Comparison of ENCODE assay signal across 8 mouse cellular contexts in genomic region chr7:30322865-30323264, GRCm38 (mm10). TPM values are rescaled to one million over a fixed set of nuclear protein-coding genes. Genes with fewer than 3 reads are reported as not detected.
DNase-seq lines count a peak whose midpoint lies in the region; ATAC-seq and TF ChIP-seq lines count a peak whose summit lies in the region.

No protein-coding gene starts in this region.

- H3K4me1 ChIP-seq in heart, embryonic 14.5 days (ENCODE audit: control insufficient read depth in 2 of 2, insufficient read depth in 2 of 2, low read length in 2 of 2) = peaks cover 6 to 25% of the 10 kb centered on the region in 2 experiments
- peaks cover 23% of the 10 kb centered on the region for H3K4me1 ChIP-seq in forebrain, embryonic 13.5 days
- peaks cover 21% of the 10 kb centered on the region for H3K4me1 ChIP-seq in liver, postnatal 0 days (ENCODE audit: insufficient read depth)

- no peak for TF ChIP-seq EP300 in liver, postnatal 0 days (IDR thresholded peaks at IDR 0.05; ENCODE audit: low read depth)

- no peaks in the 10 kb centered on the region for H3K27me3 ChIP-seq in heart, embryonic 14.5 days (ENCODE audit: control insufficient read depth, insufficient read depth, low read length)
- H3K27me3 ChIP-seq in forebrain, embryonic 13.5 days = 0 out of 2 replicates have a peak, but pooled peaks cover 3% of the 10 kb centered on the region
- H3K27me3 ChIP-seq in liver, postnatal 0 days (ENCODE audit: insufficient read depth, low read length) = no peaks in the 10 kb centered on the region

- no peak for TF ChIP-seq CTCF in liver, postnatal 0 days (IDR thresholded peaks at IDR 0.05; ENCODE audit: low read depth)

- no peak for DNase-seq in heart, adult 8-10 months (ENCODE audit: low spot score)
- DNase-seq in liver, postnatal 0 days = no peak
- no peak for DNase-seq in frontal cortex, adult 2 months (ENCODE audit: extremely low spot score in 1 of 2, low spot score in 1 of 2)
- DNase-seq in thymus, adult 18-20 months = no peak
- no peak for DNase-seq in Muller cell, postnatal 12 days (ENCODE audit: inconsistent ontology term)

- no peaks in the 10 kb centered on the region for H3K9me3 ChIP-seq in heart, embryonic 14.5 days (ENCODE audit: control insufficient read depth, low read length)
- H3K9me3 ChIP-seq in forebrain, embryonic 13.5 days (replicated peaks) = no peaks in the 10 kb centered on the region; the same call in 1 of the 2 replicates
- H3K9me3 ChIP-seq in liver, postnatal 0 days (ENCODE audit: low read length) = peaks cover 2% of the 10 kb centered on the region; the same call in 1 of the 2 replicates

- H3K4me2 ChIP-seq in heart, embryonic 14.5 days (ENCODE audit: low read length) = peak overlapping the region; percentile 89
- H3K4me2 ChIP-seq in forebrain, embryonic 13.5 days = peak overlapping the region; percentile 86
- H3K4me2 ChIP-seq in liver, postnatal 0 days (ENCODE audit: low read depth, low read length) = peak overlapping the region; percentile 89

- 34% methylated on average over 6 of the region's 6 CpGs for WGBS in heart, embryonic 14.5 days
- 38% methylated on average over 6 of the region's 6 CpGs for WGBS in forebrain, embryonic 13.5 days
- WGBS in liver, postnatal 0 days (ENCODE audit: insufficient replicate concordance) = 6% methylated on average over 6 of the region's 6 CpGs

- peak overlapping the region; percentile 72 for H3K9ac ChIP-seq in heart, embryonic 14.5 days (ENCODE audit: low read length)
- H3K9ac ChIP-seq in forebrain, embryonic 13.5 days = peak overlapping the region; percentile 60
- peak overlapping the region; percentile 74 for H3K9ac ChIP-seq in liver, postnatal 0 days (replicated peaks)

- peak overlapping the region; percentile 39 to 80 for H3K4me3 ChIP-seq in heart, embryonic 14.5 days (ENCODE audit: control insufficient read depth in 1 of 2, insufficient read depth in 1 of 2, low read depth in 1 of 2, low read length in 2 of 2)
- peak overlapping the region; percentile 83 for H3K4me3 ChIP-seq in forebrain, embryonic 13.5 days
- H3K4me3 ChIP-seq in liver, postnatal 0 days (ENCODE audit: low read depth, low read length) = peak overlapping the region; percentile 68

- no peaks in the 10 kb centered on the region for H3K36me3 ChIP-seq in heart, embryonic 14.5 days (ENCODE audit: control insufficient read depth, insufficient read depth, low read length)
- H3K36me3 ChIP-seq in forebrain, embryonic 13.5 days (ENCODE audit: poor library complexity, severe bottlenecking) = no peaks in the 10 kb centered on the region
- no peaks in the 10 kb centered on the region for H3K36me3 ChIP-seq in liver, postnatal 0 days (replicated peaks; ENCODE audit: insufficient read depth, low read length)

- no peak for ATAC-seq in heart, embryonic 14.5 days (ENCODE audit: insufficient number of reproducible peaks, insufficient read depth, low FRiP score, low read depth)
- peak; percentile 62 for ATAC-seq in CD4-positive, CD25-positive, alpha-beta regulatory T cell, adult 4 months
- peak; percentile 3; the same call in 1 of the 2 replicates for ATAC-seq in forebrain, embryonic 13.5 days
- ATAC-seq in liver, postnatal 0 days = peak; percentile 9

- H3K27ac ChIP-seq in heart, embryonic 14.5 days (replicated peaks in 1 of 2; ENCODE audit: control insufficient read depth in 1 of 2, insufficient read depth in 1 of 2, low read depth in 2 of 2, low read length in 2 of 2) = peak overlapping the region; percentile 86 to 92
- peak overlapping the region; percentile 58; the same call in 1 of the 2 replicates for H3K27ac ChIP-seq in forebrain, embryonic 13.5 days
- H3K27ac ChIP-seq in liver, postnatal 0 days (ENCODE audit: low read depth) = peak overlapping the region; percentile 93

RNA-seq across cellular contexts. Expression of gene Sdhaf1, which starts 0.8 kb away (rescaled TPM):
- 17.9 and 18.7 TPM in 2 replicates for polyA plus RNA-seq in heart, embryonic 14.5 days (2014; fragmentation: Nextera tagmentation; extraction: Ambion mirVana)
- 10 to 100 TPM; 14.0 to 16.2 (median 15.1) TPM for total RNA-seq in heart, adult 8-10 months (2022)
- 1 to 10 TPM; 2.4 to 5.1 TPM for polyA plus RNA-seq in CD4-positive, CD25-positive, alpha-beta regulatory T cell, adult 4 months (2017; shearing (Covaris generic))
- 24.2 and 24.7 TPM in 2 replicates for polyA plus RNA-seq in forebrain, embryonic 13.5 days (2015; fragmentation: Nextera tagmentation; extraction: Ambion mirVana)
- polyA plus RNA-seq in liver, postnatal 0 days (2015; fragmentation: Nextera tagmentation; extraction: Ambion mirVana) = 14.0 TPM in 2 replicates
- 16.9 and 19.2 TPM in 2 replicates for polyA plus RNA-seq in frontal cortex, adult 2 months (2012; rRNA removed)

RNA-seq across cellular contexts. Expression of gene E130208F15Rik, which starts 1.3 kb away (rescaled TPM):
- not detected in 2 replicates for polyA plus RNA-seq in heart, embryonic 14.5 days (2014; fragmentation: Nextera tagmentation; extraction: Ambion mirVana)
- 1 to 10 TPM in 1 of 4 experiments, under 1 TPM in 3; 0.62 to 1.2 (median 0.79) TPM for total RNA-seq in heart, adult 8-10 months (2022)
- not detected for polyA plus RNA-seq in CD4-positive, CD25-positive, alpha-beta regulatory T cell, adult 4 months (2017; shearing (Covaris generic))
- not detected in 2 replicates for polyA plus RNA-seq in forebrain, embryonic 13.5 days (2015; fragmentation: Nextera tagmentation; extraction: Ambion mirVana)
- not detected in 2 replicates for polyA plus RNA-seq in liver, postnatal 0 days (2015; fragmentation: Nextera tagmentation; extraction: Ambion mirVana)
- 0.34 and 0.66 TPM in 2 replicates for polyA plus RNA-seq in frontal cortex, adult 2 months (2012; rRNA removed)

RNA-seq across cellular contexts. Expression of gene Syne4, which starts 8.3 kb away (rescaled TPM):
- polyA plus RNA-seq in heart, embryonic 14.5 days (2014; fragmentation: Nextera tagmentation; extraction: Ambion mirVana) = 8.1 and 13.0 TPM in 2 replicates
- 1 to 10 TPM in 1 of 4 experiments, under 1 TPM in 3; 0.46 to 1.9 (median 0.76) TPM for total RNA-seq in heart, adult 8-10 months (2022)
- polyA plus RNA-seq in CD4-positive, CD25-positive, alpha-beta regulatory T cell, adult 4 months (2017; shearing (Covaris generic)) = 10 to 100 TPM in 1 of 2 experiments, 1 to 10 TPM in 1; 9.2 to 16.8 TPM
- polyA plus RNA-seq in forebrain, embryonic 13.5 days (2015; fragmentation: Nextera tagmentation; extraction: Ambion mirVana) = 9.2 and 12.7 TPM in 2 replicates
- polyA plus RNA-seq in liver, postnatal 0 days (2015; fragmentation: Nextera tagmentation; extraction: Ambion mirVana) = 11.4 and 12.8 TPM in 2 replicates
- polyA plus RNA-seq in frontal cortex, adult 2 months (2012; rRNA removed) = 27.6 and 29.9 TPM in 2 replicates

RNA-seq across cellular contexts. Expression of gene Alkbh6, which starts 14.3 kb away (rescaled TPM):
- 68.9 and 70.6 TPM in 2 replicates for polyA plus RNA-seq in heart, embryonic 14.5 days (2014; fragmentation: Nextera tagmentation; extraction: Ambion mirVana)
- total RNA-seq in heart, adult 8-10 months (2022) = 10 to 100 TPM; 28.6 to 34.0 (median 32.5) TPM
- polyA plus RNA-seq in CD4-positive, CD25-positive, alpha-beta regulatory T cell, adult 4 months (2017; shearing (Covaris generic)) = 100 to 1,000 TPM; 179 to 205 TPM
- polyA plus RNA-seq in forebrain, embryonic 13.5 days (2015; fragmentation: Nextera tagmentation; extraction: Ambion mirVana) = 101 and 102 TPM in 2 replicates
- 23.1 and 23.9 TPM in 2 replicates for polyA plus RNA-seq in liver, postnatal 0 days (2015; fragmentation: Nextera tagmentation; extraction: Ambion mirVana)
- 132 TPM in 2 replicates for polyA plus RNA-seq in frontal cortex, adult 2 months (2012; rRNA removed)

RNA-seq across cellular contexts. Expression of gene Clip3, which starts 31.3 kb away (rescaled TPM):
- polyA plus RNA-seq in heart, embryonic 14.5 days (2014; fragmentation: Nextera tagmentation; extraction: Ambion mirVana) = 10.1 and 12.8 TPM in 2 replicates
- 1 to 10 TPM; 4.7 to 8.7 (median 7.4) TPM for total RNA-seq in heart, adult 8-10 months (2022)
- 1 to 10 TPM; 5.5 to 6.5 TPM for polyA plus RNA-seq in CD4-positive, CD25-positive, alpha-beta regulatory T cell, adult 4 months (2017; shearing (Covaris generic))
- polyA plus RNA-seq in forebrain, embryonic 13.5 days (2015; fragmentation: Nextera tagmentation; extraction: Ambion mirVana) = 88.8 and 91.4 TPM in 2 replicates
- polyA plus RNA-seq in liver, postnatal 0 days (2015; fragmentation: Nextera tagmentation; extraction: Ambion mirVana) = 0.34 and 0.59 TPM in 2 replicates
- 354 and 373 TPM in 2 replicates for polyA plus RNA-seq in frontal cortex, adult 2 months (2012; rRNA removed)
